Mouse (Mus musculus): ENCODE results near the gene Olfr190.
"Not testable (repeated sequence)": the region's sequence is repeated elsewhere in the genome, so short reads cannot be mapped to it uniquely, and the experiment has no call there.

Gene Olfr190

DNA sequence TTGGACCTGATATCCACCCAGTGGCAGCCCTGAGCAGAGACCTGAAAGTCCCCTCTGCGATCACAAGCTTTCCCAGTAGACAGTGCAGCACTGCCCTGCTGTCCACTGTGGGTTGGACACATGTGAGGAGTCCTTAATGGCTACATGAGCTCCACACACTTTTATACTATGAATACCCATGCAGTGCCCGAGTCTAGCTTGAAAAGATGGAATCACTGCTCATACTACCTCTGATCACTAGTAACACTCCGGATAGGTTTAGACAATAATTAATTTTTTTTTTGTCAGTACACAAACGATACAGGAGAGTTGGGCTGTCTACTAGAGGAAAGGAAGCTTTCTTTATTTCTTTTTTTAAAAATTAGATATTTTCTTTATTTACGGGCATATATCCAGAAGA lies at the start of gene Olfr190:
TSS of gene Olfr190 (minus strand) at position 101 of the 400 bp plus-strand sequence.
- in situ Hi-C loops (cut with MboI, MseI): no loop called here

DNA sequence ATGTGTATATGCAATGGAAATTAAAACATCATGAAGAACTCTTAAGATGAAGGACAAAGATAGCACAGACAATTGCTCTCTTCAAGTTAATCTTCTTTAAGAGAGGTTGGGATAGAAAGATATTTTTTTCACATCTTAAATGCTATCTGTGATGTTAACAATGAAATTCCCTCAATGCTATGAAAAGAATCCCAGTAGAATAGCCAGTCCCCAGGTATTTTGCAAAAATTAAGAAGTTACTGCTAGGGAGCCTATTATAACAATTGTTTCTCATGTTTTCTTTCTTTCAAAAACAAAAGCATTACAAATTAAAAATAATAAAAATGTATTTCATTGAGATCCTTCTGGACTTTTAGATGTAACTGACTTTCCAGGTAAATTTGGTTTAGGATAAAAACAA lies 43.2 kb upstream of the Olfr190 start, which contains the start of gene Olfr194:
TSS of gene Olfr194 (minus strand) at position 101 of the 400 bp plus-strand sequence.
- in situ Hi-C loops (cut with MboI, MseI): no loop called here

DNA sequence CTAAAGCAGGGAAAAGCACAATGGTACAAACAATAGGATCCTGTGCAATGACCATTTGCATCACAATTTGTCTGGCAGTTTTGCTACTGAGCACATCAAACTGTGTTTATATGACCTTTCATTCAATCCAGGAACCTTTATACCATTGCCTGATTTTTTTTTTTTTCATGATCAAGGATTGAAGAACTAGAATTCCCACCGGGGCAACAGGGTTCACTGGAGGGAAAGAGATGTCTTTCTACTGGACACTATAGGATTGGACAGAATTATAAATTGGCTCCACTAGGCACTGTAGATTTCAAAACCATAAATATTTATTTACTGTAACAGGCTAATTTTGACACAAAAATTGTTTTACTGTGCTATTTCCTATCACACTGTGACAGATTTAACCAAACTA lies 34.0 kb upstream of the Olfr190 start, which contains the start of gene Olfr193:
TSS of gene Olfr193 (minus strand) at position 101 of the 400 bp plus-strand sequence.
- in situ Hi-C loops (cut with MboI, MseI): no loop called here

DNA sequence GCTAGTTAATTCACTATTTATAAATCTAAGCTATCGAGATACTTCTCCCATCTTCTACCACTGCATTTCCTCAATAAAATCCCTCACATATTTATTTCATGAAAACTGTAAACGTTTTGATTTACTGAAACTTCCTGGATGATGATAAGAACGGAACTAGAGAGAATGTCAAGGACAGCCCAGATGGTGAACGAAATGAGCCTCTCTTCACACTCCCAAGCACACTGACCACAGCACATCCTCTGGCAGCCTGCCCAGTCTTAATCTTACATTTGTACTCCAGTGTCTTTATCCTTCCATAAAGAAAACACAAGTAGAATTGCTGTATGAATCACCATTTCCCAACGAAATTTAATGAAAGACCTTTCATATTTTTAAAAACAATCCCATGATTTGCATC lies 30.7 kb upstream of the Olfr190 start:
- in situ Hi-C loops (cut with MboI, MseI): not testable (repeated sequence)

DNA sequence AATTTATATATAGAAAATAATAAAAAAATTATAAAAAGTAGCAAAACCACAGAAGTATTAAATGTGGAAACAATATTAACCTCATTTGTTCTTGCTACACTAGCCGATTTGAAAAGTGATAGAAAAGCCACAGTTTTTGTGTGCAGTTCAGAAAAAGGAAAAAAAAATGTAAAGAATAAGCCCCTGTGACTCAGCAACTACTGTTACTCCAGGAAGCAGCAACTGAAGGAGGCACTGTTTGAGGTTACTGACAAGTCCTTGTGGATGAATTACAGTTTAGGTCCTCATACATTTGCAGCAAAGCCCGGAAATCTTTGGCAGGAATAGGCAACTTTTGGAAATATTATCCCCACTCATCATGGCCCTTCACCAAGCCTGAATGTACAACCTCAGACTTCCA lies 27.5 kb upstream of the Olfr190 start:
- in situ Hi-C loops (cut with MboI, MseI): no loop called here

DNA sequence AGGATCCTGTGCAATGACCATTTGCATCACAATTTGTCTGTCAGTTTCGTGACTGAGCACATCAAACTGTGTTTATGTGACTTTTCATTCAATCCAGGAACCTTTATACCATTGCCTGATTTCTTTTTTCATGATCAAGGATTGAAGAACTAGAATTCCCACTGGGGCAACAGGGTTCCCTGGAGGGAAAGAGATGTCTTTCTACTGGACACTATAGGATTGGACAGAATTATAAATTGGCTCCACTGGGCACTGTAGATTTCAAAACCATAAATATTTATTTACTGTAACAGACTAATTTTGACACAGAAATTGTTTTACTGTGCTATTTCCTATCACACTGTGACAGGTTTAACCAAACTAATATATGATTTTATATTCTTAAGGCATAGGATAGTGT lies 11.9 kb upstream of the Olfr190 start, which contains the start of gene Olfr191:
TSS of gene Olfr191 (minus strand) at position 101 of the 400 bp plus-strand sequence.
- in situ Hi-C loops (cut with MboI, MseI): not testable (repeated sequence)

DNA sequence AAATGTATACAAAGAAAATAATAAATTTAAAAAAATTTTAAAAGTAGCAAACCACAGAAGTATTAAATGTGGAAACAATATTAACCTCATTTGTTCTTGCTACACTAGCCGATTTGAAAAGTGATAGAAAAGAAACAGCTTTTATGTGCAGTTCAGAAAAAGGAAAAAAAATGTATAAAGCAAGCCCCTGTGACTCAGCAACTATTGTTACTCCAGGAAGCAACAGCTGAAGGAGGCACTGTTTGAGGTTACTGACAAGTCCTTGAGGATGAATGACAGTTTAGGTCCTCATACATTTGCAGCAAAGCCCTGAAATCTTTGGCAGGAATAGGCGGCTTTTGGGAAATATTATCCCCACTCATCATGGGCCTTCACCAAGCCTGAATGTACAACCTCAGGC lies 3.3 kb upstream of the Olfr190 start:
- in situ Hi-C loops (cut with MboI, MseI): not testable (repeated sequence)

DNA sequence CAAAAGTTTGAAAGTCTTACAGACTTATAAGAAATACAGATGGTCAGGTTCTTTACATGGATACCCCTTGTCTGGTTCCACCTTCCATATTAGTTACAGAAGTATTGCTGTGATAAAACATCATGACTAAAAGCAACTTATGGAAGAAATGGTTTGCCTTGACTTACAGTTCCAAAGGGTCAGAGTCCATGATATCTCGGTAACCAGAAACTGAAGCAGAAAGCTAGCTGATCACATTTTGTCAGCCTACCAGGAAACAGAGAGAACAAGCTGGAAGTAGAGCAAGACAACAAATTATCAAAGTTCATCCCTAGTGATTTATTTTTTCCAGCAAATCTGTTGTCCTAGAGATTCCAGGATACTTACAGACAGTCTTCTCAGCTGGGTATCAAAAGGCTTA lies 4.3 kb downstream of the Olfr190 start:
- in situ Hi-C loops (cut with MboI, MseI): no loop called here

DNA sequence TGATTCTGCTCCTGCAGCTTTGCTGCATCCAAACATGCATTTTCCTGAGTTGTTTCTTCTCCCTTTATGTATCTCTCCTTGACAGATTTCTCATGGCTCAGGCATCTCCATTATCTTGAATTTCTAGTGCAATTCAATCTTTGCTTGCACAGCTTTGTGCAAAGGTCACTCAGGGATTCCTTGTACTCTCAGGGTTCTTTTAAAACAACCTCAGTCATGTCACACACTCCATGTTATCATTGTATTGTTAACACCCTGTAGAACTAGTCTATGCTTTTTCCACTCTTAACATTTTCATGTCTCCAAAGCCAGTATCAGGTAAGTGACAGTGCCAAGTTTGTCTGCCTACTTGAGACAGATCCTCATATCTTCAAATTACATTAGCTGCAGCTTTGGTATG lies 6.0 kb downstream of the Olfr190 start:
- in situ Hi-C loops (cut with MboI, MseI): no loop called here

DNA sequence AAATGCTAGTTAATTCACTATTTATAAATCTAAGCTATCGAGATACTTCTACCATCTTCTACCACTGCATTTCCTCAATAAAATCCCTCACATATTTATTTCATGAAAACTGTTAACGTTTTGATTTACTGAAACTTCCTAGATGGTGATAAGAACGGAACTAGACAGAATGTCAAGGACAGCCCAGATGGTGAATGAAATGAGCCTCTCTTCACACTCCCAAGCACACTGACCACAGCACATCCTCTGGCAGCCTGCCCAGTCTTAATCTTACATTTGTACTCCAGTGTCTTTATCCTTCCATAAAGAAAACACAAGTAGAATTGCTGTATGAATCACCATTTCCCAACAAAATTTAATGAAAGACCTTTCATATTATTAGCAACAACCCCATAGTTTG lies 15.4 kb downstream of the Olfr190 start:
- in situ Hi-C loops (cut with MboI, MseI): not testable (repeated sequence)

DNA sequence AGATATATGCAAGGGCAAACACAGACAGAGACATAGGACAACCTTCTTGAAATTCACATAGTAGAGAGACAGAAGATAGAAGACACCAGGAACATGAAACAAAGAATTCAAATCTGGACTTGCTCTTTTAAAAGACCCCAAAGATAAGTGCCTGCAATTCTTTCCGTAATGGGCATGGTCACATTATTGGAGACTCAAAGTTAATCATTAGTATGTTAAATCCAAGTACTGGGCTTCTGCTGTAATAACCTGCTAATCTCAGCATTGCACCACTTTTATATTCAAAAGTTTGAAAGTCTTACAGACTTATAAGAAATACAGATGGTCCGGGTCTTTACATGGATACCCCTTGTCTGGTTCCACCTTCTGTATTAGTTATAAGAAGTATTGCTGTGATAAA lies 28.5 kb downstream of the Olfr190 start:
- in situ Hi-C loops (cut with MboI, MseI): not testable (repeated sequence)

DNA sequence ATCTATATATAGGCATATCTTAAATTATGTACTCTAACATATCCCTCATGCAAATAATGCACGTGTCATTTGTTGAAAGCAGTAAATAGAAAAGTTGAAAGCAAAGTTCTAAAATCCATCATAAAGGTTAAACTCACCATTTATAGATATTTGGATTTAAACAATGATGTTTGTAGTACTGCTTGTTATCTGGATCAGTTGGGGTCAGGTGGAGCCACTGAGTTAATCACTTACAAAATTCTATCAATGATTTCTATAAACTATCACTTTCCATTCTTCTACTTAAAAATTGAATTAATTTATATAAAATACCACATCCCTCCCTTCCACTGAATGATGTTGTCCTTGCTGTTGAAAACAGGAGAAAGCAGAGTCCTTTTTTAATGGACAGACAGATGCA lies 28.9 kb downstream of the Olfr190 start:
- in situ Hi-C loops (cut with MboI, MseI): no loop called here

DNA sequence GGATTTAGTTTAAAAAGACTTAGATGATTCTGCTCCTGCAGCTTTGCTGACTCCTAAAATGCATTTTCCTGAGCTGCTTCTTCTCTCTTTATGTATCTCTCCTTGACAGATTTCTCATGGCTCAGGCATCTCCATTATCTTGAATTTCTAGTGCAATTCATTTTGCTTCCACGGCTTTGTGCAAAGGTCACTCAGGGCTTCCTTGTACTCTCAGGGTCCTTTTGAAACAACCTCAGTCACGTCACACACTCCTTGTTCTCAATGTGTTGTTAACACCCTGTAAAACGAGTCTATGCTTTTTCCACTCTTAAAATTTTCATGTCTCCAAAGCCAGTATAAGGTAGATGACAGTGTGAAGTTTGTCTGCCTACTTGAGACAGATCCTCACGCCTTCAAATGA lies 30.2 kb downstream of the Olfr190 start:
- in situ Hi-C loops (cut with MboI, MseI): no loop called here

DNA sequence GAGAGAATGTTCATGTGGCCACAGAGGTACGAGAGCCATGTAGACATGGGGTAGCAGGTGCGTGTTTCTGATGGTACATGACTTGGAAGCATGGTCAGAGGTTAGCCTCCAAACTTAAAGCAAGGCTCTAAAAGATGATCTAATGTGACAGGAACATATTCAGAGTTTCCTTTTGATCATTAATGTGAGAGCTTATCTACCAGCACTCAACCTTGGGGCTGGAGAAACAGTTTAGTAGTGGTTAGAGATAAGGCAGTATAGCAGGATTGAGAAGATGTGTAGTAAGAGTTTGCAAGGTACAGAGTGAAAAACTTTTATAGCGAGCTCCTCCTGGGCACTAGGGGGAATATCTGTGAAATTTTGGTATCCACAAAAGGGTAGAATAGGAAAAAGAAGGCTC lies 32.0 kb downstream of the Olfr190 start:
- in situ Hi-C loops (cut with MboI, MseI): no loop called here

DNA sequence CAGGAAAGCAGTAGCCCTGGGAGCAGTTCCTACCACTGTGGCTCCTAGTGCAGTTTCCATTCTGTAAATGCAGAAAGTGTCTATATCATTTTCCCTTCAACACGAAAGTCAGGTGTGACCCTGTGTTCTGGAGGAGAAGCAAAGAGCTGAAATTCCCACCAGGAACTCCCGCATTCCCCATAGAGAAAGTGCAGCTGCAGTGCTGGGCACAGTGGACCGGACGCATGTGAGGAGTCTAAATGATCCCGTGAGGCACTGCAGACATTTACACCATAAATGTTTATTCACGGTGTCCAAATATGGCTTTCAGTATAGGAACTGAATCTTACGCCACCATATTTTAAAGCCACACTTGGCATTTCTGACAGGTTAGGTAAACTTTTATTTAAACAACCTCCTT lies 38.1 kb downstream of the Olfr190 start, which contains the start of gene Olfr187:
TSS of gene Olfr187 (minus strand) at position 58 of the 400 bp plus-strand sequence.
- in situ Hi-C loops (cut with MboI, MseI): no loop called here

DNA sequence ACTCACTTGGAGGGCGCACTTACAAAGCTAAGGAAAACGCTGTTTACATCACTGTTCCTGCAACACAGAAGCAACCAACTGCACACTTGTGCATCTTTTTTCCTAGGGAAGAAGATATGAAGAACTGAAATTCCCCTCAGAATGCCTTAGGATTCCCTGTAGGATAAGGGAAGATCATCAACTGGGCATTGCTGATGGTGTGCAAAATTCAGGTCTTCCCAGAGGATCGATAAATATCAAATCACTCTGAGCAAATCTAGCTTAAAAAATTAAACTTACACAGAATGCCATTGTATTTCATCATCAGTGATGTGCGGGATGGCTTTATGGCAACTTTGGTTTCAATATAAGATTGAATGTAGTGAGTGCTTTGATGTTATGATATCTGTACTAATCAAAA lies 47.6 kb downstream of the Olfr190 start, which contains the start of gene Olfr186:
TSS of gene Olfr186 (minus strand) at position 101 of the 400 bp plus-strand sequence.
- in situ Hi-C loops (cut with MboI, MseI): no loop called here
